Mouse (Mus musculus) ES-E14 (cell line): Measurements from ENCODE around the gene Lmo2.

ENCODE experiments used
- MAFK ChIP-seq: IDR thresholded peaks from 2 replicates; pipeline ENCODE4 v1.6.1; 2014; ENCODE audit warnings: mild to moderate bottlenecking, low read depth, low read length, inconsistent platforms; ENCODE audit not compliant: insufficient read depth
- ZC3H11A ChIP-seq: IDR thresholded peaks from 2 replicates; pipeline ENCODE4 v1.6.1; 2012; ENCODE audit warnings: low read depth, mild to moderate bottlenecking, inconsistent platforms, low read length, borderline replicate concordance

DNA sequence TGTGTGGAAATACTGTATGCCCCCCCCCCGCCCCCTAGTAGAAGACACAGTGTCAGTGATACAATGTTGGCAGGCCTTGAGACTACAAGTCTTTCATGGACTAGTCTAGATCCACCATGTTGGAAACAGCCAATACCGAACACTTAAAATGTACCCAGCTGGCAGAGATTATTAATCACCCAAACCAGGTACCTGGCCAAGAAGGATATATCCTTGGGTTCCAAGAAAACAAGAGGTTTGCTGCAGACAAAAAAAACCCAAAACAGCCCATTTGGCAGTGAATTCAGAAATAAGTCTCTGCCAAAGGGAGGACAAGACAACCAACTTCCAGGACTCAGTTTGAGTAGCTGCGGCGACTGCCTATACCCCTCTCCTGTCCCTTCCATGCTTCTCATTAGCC, 66.9 kb downstream of the Lmo2 start:
- no peak for TF ChIP-seq MAFK
- TF ChIP-seq ZC3H11A: no peak
